Mouse (Mus musculus) thymus, postnatal 25 days (tissue): ENCODE data around the gene Dlg3.

ENCODE experiments used
- DNase-seq: peaks from one replicate; pipeline ENCODE4 v3.0.0; 2022

The Dlg3 gene

GRCm38 (mm10) chrX:100797851-100798527 is 30.5 kb downstream of the Dlg3 start:
- no peak for DNase-seq

- DNase-seq = no peak
Observed at GRCm38 (mm10) chrX:100800643-100801042, 33.1 kb downstream of the Dlg3 start.

GRCm38 (mm10) chrX:100802034-100802433 is 34.5 kb downstream of the Dlg3 start:
- DNase-seq = no peak

- DNase-seq = no peak
Observed at GRCm38 (mm10) chrX:100811129-100811528, 43.6 kb downstream of the Dlg3 start.

GRCm38 (mm10) chrX:100814139-100814538 is 46.6 kb downstream of the Dlg3 start:
- DNase-seq = no peak

- no peak for DNase-seq
Observed at GRCm38 (mm10) chrX:100815766-100816165, 48.2 kb downstream of the Dlg3 start.

- DNase-seq = no peak
Observed at GRCm38 (mm10) chrX:100818681-100819080, 51.2 kb downstream of the Dlg3 start.

GRCm38 (mm10) chrX:100821149-100821548 is 53.6 kb downstream of the Dlg3 start:
- no peak for DNase-seq

GRCm38 (mm10) chrX:100825557-100825956 is 58.0 kb downstream of the Dlg3 start:
- DNase-seq = no peak

- DNase-seq = no peak
Observed at GRCm38 (mm10) chrX:100832806-100833205, 65.3 kb downstream of the Dlg3 start.

- no peak for DNase-seq
Observed at GRCm38 (mm10) chrX:100839211-100839610, 71.7 kb downstream of the Dlg3 start.
